Mouse (Mus musculus): ENCODE data around the gene Sox5. TPM values are rescaled to one million over a fixed set of nuclear protein-coding genes. Genes with fewer than 3 reads are reported as not detected.

The Sox5 gene
- polyA plus RNA-seq, 1 experiment = 7.3 TPM

- no peak for DNase-seq (ENCODE audit: low spot score)
These were observed 296.2 kb downstream of the Sox5 start for GRCm38 (mm10) chr6:144485578-144485977.

- DNase-seq (ENCODE audit: low spot score) = no peak
These were observed 298.6 kb downstream of the Sox5 start for GRCm38 (mm10) chr6:144483166-144483565.

GRCm38 (mm10) chr6:144480648-144481528 is 300.9 kb downstream of the Sox5 start:
- no peak for DNase-seq (ENCODE audit: low spot score)

GRCm38 (mm10) chr6:144479861-144480260 is 301.9 kb downstream of the Sox5 start:
- DNase-seq (ENCODE audit: low spot score) = no peak

GRCm38 (mm10) chr6:144477287-144478064 is 304.3 kb downstream of the Sox5 start:
- DNase-seq (ENCODE audit: low spot score) = no peak

GRCm38 (mm10) chr6:144473437-144473836 is 308.3 kb downstream of the Sox5 start:
- DNase-seq (ENCODE audit: low spot score) = no peak

GRCm38 (mm10) chr6:144472089-144472900 is 309.5 kb downstream of the Sox5 start:
- no peak for DNase-seq (ENCODE audit: low spot score)

GRCm38 (mm10) chr6:144466711-144467110 is 315.1 kb downstream of the Sox5 start:
- no peak for DNase-seq (ENCODE audit: low spot score)

GRCm38 (mm10) chr6:144463691-144464090 is 318.1 kb downstream of the Sox5 start:
- DNase-seq (ENCODE audit: low spot score) = no peak

GRCm38 (mm10) chr6:144463274-144463673 is 318.5 kb downstream of the Sox5 start:
- DNase-seq (ENCODE audit: low spot score) = no peak

- DNase-seq (ENCODE audit: low spot score) = no peak
These were observed 322.3 kb downstream of the Sox5 start for GRCm38 (mm10) chr6:144459486-144459885.

GRCm38 (mm10) chr6:144457500-144457899 is 324.3 kb downstream of the Sox5 start:
- no peak for DNase-seq (ENCODE audit: low spot score)

- DNase-seq (ENCODE audit: low spot score) = no peak
These were observed 327.2 kb downstream of the Sox5 start for GRCm38 (mm10) chr6:144454291-144455276.

GRCm38 (mm10) chr6:144453605-144454004 is 328.2 kb downstream of the Sox5 start:
- DNase-seq (ENCODE audit: low spot score) = no peak

- no peak for DNase-seq (ENCODE audit: low spot score)
These were observed 328.6 kb downstream of the Sox5 start for GRCm38 (mm10) chr6:144453147-144453546.

GRCm38 (mm10) chr6:144452200-144452977 is 329.4 kb downstream of the Sox5 start:
- no peak for DNase-seq (ENCODE audit: low spot score)

GRCm38 (mm10) chr6:144451631-144452030 is 330.1 kb downstream of the Sox5 start:
- no peak for DNase-seq (ENCODE audit: low spot score)

- DNase-seq (ENCODE audit: low spot score) = no peak
These were observed 335.9 kb downstream of the Sox5 start for GRCm38 (mm10) chr6:144445761-144446373.

- no peak for DNase-seq (ENCODE audit: low spot score)
These were observed 337.4 kb downstream of the Sox5 start for GRCm38 (mm10) chr6:144444367-144444766.
